Mouse (Mus musculus): Measurements from ENCODE around the gene Hspb9. TPM values are rescaled to one million over a fixed set of nuclear protein-coding genes. Genes with fewer than 3 reads are reported as not detected.

Hspb9 gene
- total RNA-seq (2021): not detected
- long read RNA-seq, experiment 1: 0 reads
- long read RNA-seq, experiment 2: 0 reads

GRCm38 (mm10) chr11:100713735-100714533, at the start of gene Hspb9:
TSS of gene Hspb9 (plus strand) at chr11:100713850.
- DNase-seq (ENCODE audit: low spot score in 2 of 2): peak in 1 of 2 experiments; percentile 70

- DNase-seq (ENCODE audit: low spot score in 2 of 2): no peak
Observed at GRCm38 (mm10) chr11:100671049-100671448, 42.6 kb upstream of the Hspb9 start.

- DNase-seq (ENCODE audit: low spot score in 2 of 2): no peak
Observed at GRCm38 (mm10) chr11:100671956-100672355, 41.7 kb upstream of the Hspb9 start.

- peak in 1 of 2 experiments; percentile 15 for DNase-seq (ENCODE audit: low spot score in 2 of 2)
Observed at GRCm38 (mm10) chr11:100673169-100673568, 40.5 kb upstream of the Hspb9 start.

GRCm38 (mm10) chr11:100677810-100678209, 35.8 kb upstream of the Hspb9 start:
- peak; percentile 24 to 26 for DNase-seq (ENCODE audit: low spot score in 2 of 2)

- no peak for DNase-seq (ENCODE audit: low spot score in 2 of 2)
Observed at GRCm38 (mm10) chr11:100681826-100682225, 31.8 kb upstream of the Hspb9 start.

GRCm38 (mm10) chr11:100682526-100682925, 31.1 kb upstream of the Hspb9 start:
- no peak for DNase-seq (ENCODE audit: low spot score in 2 of 2)

GRCm38 (mm10) chr11:100684084-100684483, 29.6 kb upstream of the Hspb9 start:
- no peak for DNase-seq (ENCODE audit: low spot score in 2 of 2)

- DNase-seq (ENCODE audit: low spot score in 2 of 2): no peak
Observed at GRCm38 (mm10) chr11:100685371-100685770, 28.3 kb upstream of the Hspb9 start.

GRCm38 (mm10) chr11:100687265-100687664, 26.4 kb upstream of the Hspb9 start:
- DNase-seq (ENCODE audit: low spot score in 2 of 2): no peak

GRCm38 (mm10) chr11:100688443-100688842, 25.2 kb upstream of the Hspb9 start:
- DNase-seq (ENCODE audit: low spot score in 2 of 2): no peak

- DNase-seq (ENCODE audit: low spot score in 2 of 2): no peak
Observed at GRCm38 (mm10) chr11:100690389-100690788, 23.3 kb upstream of the Hspb9 start.

- no peak for DNase-seq (ENCODE audit: low spot score in 2 of 2)
Observed at GRCm38 (mm10) chr11:100692164-100692616, 21.5 kb upstream of the Hspb9 start, which contains the start of gene Zfp385c. TSS of gene Zfp385c (minus strand) at chr11:100692455.

GRCm38 (mm10) chr11:100693154-100693553, 20.5 kb upstream of the Hspb9 start:
- no peak for DNase-seq (ENCODE audit: low spot score in 2 of 2)

- peak; percentile 73 to 86 for DNase-seq (ENCODE audit: low spot score in 2 of 2)
Observed at GRCm38 (mm10) chr11:100694926-100695325, 18.7 kb upstream of the Hspb9 start.

GRCm38 (mm10) chr11:100697921-100698320, 15.7 kb upstream of the Hspb9 start:
- no peak for DNase-seq (ENCODE audit: low spot score in 2 of 2)

GRCm38 (mm10) chr11:100700710-100701109, 12.9 kb upstream of the Hspb9 start:
- DNase-seq (ENCODE audit: low spot score in 2 of 2): no peak

- DNase-seq (ENCODE audit: low spot score in 2 of 2): no peak
Observed at GRCm38 (mm10) chr11:100701301-100701700, 12.3 kb upstream of the Hspb9 start.

- peak; percentile 60 to 74 for DNase-seq (ENCODE audit: low spot score in 2 of 2)
Observed at GRCm38 (mm10) chr11:100702081-100702851, 11.4 kb upstream of the Hspb9 start.

GRCm38 (mm10) chr11:100702906-100703305, 10.7 kb upstream of the Hspb9 start:
- no peak for DNase-seq (ENCODE audit: low spot score in 2 of 2)

GRCm38 (mm10) chr11:100703366-100703765, 10.3 kb upstream of the Hspb9 start:
- no peak for DNase-seq (ENCODE audit: low spot score in 2 of 2)

Data from left cerebral cortex, adult 18-20 months (tissue).